Mouse (Mus musculus): ENCODE results near the gene Gprasp1. TPM values are rescaled to one million over a fixed set of nuclear protein-coding genes. Genes with fewer than 3 reads are reported as not detected.
"Not testable (repeated sequence)": the region's sequence is repeated elsewhere in the genome, so short reads cannot be mapped to it uniquely, and the experiment has no call there.

Gene Gprasp1
- polyA plus RNA-seq, 1 experiment from 2014 or later = 47.6 TPM

DNA sequence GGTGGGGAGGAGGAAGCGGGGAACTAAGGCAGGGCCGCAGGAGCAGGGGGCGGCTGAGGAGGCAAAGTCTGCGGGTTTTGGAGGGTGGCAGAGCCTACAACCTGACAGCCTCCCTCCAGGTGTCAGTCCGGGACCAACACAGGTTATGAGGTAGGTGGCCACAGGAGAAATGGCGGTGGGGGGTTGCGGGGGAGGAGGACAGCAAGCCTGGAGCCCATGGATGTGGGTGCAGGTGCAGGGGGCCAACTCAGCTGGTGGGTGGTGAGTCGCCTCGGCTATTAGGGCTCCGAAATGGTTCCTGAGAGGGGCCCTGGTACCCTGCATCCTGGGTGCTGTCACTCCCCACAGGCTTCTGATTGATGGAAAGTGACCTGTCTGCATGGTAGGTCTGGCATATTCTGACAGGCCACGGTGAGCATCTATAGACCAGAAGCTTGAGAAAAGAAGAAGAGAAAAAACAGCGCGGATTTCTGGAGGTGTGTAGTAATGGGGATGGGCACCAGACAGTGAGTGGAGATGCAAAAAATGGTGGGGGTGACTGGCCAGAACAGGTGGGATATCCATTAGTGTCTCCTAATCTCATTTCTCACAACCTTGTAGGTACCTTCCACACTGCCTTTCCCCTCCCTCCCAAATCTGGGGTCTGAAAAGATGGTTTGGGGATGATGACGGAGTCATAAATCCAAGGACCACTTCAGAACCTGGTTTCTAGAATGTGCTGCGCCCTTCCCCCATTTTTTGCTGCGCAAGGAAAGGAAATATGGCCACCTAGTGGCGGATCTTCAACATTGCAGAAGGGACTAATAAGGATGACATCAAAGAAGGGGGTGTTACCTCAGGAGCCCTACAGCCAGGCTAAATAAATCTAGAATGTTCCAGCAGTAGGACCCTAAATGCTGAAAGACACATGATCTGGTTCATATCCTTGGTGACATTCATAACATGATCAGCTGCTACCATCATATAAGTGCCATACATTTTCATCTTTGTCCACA lies 97.2 kb downstream of the Gprasp1 start:
- not testable (repeated sequence) for H3K27ac ChIP-seq; H3K9me3 ChIP-seq (replicated peaks); H3K4me1 ChIP-seq; H3K36me3 ChIP-seq
- H3K9ac ChIP-seq = peak overlapping the region; percentile 35; the same call in 1 of the 2 replicates
- peak overlapping the region; percentile 50 for H3K4me3 ChIP-seq (replicated peaks)
- peaks cover 21% of the 10 kb centered on the region; the same call in 1 of the 2 replicates for H3K27me3 ChIP-seq
- H3K4me2 ChIP-seq = peak overlapping the region; percentile 79
- ATAC-seq (replicated peaks; ENCODE audit: low FRiP score) = peak; percentile 50
- 20% methylated on average over 16 of the region's 17 CpGs for WGBS

MicroRNAs encoded within 50 kb of the gene (microRNA counts, 519-probe panel; counts per million panel counts)
- 31.7 counts per million for microRNA mmu-miR-1970

Small RNAs within 50 kb of the gene (microRNA-seq; reads per million reads assigned to microRNA genes)
- gene Mir1970 (not detected), gene Mir7646 (not detected)

Other genes starting within 250 kb of the Gprasp1 start
- not detected in 2 replicates for gene AV320801, start 248.1 kb upstream of the Gprasp1 start, polyA plus RNA-seq (2015; fragmentation: Nextera tagmentation; extraction: Ambion mirVana)
- not detected in 2 replicates for gene Nxf7, start 144.0 kb upstream of the Gprasp1 start, polyA plus RNA-seq (2015; fragmentation: Nextera tagmentation; extraction: Ambion mirVana)
- gene Prame, start 115.0 kb upstream of the Gprasp1 start, polyA plus RNA-seq (2015; fragmentation: Nextera tagmentation; extraction: Ambion mirVana) = not detected in 2 replicates
- not detected in 2 replicates for gene Tcp11x2, start 48.9 kb upstream of the Gprasp1 start, polyA plus RNA-seq (2015; fragmentation: Nextera tagmentation; extraction: Ambion mirVana)
- gene Tmsb15a, start 17.5 kb upstream of the Gprasp1 start, polyA plus RNA-seq (2015; fragmentation: Nextera tagmentation; extraction: Ambion mirVana) = not detected in 2 replicates
- gene Armcx5, start within 50 bp of the Gprasp1 start, polyA plus RNA-seq (2015; fragmentation: Nextera tagmentation; extraction: Ambion mirVana) = 9.7 and 10.9 TPM in 2 replicates
- gene Bhlhb9, start 54.9 kb downstream of the Gprasp1 start, polyA plus RNA-seq (2015; fragmentation: Nextera tagmentation; extraction: Ambion mirVana) = 54.4 and 56.9 TPM in 2 replicates
- gene Gprasp2, start 96.3 kb downstream of the Gprasp1 start, polyA plus RNA-seq (2015; fragmentation: Nextera tagmentation; extraction: Ambion mirVana) = 24.9 and 27.6 TPM in 2 replicates

All from kidney, embryonic 15.5 days (tissue).